Mouse (Mus musculus) kidney, adult 11 months (tissue): ENCODE measurements at regions not wholly inside any gene's neighbourhood (a gene's known extent, or its start where the extent isn't known, plus 50 kb on each side); places are given as distances from the start of the nearest gene placed in this dataset.

Experiments used
- DNase-seq: peaks from one replicate; pipeline ENCODE4 v3.0.0; 2022

DNA sequence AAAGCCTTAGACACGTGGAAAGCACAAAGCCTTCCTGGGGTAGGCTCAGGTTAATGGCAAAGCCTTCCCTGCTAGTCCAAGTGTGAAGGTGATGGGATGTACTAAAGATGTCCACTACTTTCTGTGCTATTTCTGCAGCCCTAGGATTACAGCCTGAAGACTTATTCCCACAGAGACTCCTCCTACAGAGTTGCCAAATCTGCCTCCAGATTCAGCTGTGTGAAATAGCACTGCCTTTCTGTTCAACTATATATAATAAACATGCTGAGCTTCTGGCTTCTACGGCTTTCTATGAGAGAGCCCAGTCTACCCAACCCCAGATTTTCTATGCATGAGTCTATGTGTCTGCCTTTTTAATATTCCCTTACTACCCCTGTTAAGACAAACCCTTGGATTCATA, 405.3 kb upstream of the Clint1 start:
- no peak for DNase-seq

DNA sequence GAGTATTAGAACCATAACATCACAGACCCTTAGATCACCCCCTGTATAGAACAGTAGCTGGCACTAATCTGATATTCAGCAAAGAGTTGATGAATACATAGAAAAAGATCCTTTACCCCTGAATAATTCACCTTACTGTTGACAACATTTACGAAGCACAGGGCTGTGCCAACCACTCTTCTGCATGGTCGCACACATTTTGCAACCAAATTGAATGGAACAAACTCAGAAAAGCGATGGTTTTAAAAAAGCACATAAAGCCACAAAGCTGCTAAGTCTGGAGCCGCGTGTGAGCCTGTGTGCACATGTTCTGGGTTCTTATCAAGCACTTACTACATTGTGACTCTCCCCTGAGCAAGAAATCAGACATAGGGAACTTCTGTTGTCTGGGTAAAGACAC, 397.6 kb upstream of the Clint1 start:
- no peak for DNase-seq

DNA sequence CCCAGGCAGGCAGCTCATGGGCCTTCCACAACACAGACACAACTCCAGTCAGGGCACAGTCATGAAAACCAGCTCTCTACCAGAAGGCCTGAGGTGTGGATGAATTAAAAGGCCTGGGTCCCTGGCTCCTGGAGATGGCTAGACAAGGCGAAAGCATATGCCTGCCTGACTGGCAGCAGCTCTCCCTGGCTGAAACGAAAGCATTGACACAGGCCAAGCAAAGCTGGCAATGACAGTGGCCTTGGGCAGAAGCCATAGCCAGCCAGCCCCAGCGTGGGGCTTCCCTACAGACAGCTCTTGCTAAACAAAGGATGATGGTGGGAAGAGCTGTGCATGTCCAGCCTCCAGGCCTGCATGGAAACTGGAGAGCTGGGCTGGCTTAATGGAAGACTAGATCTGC, 396.9 kb upstream of the Clint1 start:
- no peak for DNase-seq

DNA sequence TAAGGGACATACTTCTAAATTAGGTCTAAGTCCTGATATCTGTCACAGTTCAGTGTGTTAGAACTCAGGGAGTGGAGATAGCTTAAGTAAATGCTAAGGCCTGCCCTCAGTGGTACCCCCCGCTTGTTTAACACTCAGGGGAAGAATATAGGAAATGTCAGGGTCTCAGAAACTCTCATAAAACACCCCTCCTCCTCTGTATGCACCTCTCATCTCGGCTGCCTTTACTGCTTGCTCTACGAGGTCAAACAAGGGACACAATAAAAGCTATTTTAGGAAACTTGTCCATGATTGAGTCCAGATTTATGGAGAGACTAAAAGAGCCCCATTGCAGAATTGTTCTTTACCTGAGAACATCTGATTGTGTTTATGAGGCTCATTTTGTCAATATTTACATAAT, 395.1 kb upstream of the Clint1 start:
- no peak for DNase-seq

DNA sequence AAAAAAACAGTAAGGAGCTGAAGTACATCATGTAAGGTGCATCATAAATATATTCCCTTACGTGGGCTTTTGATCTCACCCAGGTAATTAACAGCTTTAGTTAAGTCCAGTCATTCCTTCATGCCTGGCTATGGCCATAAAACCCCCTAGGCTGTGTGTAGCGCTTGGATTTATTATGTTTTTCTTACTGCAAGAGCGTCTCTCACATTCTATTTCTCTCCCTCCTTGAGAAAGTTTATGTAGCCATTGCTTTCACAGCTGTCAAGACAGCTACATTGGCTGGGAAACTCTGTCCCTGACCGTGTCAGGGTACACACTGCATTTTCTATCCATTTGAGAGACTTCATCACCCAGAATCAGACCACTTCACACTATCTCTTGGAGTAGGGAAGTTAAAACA, 394.3 kb upstream of the Clint1 start:
- no peak for DNase-seq

DNA sequence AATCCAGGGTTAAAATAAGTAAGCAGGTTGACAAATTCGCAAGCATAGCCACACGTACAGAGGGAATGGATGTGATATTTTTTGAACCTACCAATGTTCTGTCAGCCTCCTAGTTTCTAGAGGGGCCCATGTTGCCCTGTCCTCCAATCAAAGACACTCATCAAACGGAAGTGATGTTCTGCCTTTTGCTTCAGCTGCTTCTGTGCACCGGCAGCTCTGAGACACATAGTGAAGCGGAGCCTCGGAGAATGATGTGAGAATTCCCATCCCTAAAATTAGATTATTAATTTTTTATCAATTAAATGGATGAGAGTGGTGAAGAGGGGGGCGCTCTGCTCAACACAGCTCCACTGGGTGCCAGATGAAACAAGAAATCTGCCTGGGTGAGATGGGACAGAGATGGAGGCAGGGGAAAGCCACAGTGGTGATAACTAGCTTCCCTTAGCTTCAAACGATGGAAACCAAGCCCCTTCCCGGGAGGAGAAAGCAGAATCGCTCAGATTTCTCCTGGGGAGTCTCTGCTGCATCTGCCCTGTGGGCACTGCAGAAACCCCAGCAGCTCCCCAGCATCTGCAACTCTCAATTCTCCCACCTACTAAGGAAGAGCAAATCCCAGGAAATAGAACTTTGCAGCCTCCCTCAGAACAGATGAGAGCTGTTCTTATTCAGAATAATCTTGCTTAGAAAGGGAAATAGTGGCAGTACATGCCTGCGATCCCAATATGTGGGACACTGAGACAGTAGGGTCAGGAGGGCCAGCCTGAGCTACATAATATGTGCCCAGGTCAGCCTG, 391.7 kb upstream of the Clint1 start:
- DNase-seq, result no peak

DNA sequence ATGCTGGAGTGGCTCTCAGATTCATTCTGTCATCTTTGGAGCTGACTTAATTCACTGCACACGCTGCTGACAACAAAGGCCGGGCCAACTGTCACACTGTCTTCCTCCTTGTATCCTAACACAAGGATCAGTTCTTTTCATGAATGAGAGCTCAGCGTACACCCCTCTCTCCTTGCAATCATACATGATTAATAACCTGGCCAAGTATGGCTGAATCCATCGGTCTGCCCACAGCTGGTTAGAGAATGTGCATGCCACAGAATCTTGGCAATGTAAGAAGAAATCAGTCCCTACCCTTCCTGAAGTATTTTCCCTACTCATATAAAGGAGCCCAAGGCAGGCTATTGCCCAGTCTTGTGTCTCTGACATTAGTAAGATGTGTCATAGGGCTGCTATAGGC, 387.4 kb upstream of the Clint1 start:
- DNase-seq, result no peak

DNA sequence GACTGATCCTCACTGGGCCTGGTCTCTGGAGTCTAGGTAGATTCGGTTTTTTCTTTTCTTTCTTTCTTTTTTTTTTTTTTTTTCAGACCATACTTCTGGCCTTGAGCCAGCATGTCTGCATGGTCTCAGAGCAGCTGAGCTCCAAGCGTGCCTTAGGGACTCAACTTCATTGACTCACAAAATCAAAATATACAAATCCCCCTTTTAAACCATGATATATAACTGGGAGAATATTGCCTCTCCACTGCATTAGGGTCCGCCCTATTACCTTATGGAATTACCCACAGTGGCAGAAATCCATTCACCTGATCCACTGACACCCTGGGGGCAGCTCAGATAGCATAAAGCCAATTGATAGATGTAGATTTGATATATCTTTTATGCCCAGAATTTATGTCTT, 385.5 kb upstream of the Clint1 start:
- DNase-seq, result no peak

DNA sequence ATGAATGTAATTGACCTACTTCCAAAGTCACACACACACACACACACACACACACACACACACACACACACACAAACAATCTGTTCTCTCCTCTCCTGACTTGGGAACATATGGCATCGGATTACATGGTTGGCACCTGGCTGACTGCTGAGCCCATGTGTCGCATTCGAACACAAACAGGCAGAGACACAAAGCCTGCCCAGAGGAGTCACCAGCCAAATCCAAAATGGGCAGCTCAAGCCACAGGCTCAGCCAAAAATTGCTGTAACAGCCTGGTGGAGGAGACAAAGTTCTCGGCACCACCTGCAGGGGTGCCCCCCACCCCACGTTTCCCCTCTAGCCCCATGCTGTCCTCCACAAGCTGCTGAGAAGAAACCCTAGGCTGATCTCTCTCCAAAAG, 379.7 kb upstream of the Clint1 start:
- DNase-seq, result no peak

DNA sequence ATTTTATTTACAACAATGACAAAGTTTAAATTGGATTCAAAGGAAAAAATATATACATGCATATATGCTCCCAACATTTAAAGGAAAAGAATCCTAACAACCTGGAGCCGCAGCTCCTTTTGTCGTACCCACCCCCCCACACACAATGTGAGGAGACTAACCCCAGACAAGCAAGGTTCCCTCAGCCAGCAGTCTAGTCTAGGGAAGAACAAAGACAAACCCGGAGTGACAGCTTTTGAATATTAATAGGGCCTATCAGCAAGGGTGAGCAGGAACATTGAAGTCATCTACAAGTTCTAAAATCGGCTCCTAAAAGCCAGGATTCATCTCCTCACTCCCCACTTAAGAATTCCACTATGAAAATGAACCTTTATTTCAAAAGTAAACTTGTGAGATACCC, 374.9 kb upstream of the Clint1 start:
- no peak for DNase-seq

DNA sequence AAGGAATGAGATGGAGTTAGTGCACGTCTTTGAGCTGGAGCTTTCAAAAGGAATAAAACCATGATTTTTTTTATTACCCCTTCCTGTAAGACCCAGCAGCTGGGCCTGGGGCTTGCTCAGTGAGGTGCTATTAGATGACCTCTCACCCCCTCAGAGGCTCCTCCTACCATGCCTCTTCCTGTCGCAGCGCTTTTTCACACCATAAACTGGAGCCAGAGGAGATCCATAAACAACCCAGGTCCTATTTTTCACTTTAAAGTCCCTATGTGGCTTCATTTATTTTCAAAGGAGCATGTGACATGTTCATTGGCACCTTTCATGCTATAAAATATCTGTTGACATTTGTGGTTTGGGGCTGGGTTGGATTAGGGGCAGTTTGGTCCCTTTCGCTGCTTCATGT, 365.9 kb upstream of the Clint1 start:
- no peak for DNase-seq

DNA sequence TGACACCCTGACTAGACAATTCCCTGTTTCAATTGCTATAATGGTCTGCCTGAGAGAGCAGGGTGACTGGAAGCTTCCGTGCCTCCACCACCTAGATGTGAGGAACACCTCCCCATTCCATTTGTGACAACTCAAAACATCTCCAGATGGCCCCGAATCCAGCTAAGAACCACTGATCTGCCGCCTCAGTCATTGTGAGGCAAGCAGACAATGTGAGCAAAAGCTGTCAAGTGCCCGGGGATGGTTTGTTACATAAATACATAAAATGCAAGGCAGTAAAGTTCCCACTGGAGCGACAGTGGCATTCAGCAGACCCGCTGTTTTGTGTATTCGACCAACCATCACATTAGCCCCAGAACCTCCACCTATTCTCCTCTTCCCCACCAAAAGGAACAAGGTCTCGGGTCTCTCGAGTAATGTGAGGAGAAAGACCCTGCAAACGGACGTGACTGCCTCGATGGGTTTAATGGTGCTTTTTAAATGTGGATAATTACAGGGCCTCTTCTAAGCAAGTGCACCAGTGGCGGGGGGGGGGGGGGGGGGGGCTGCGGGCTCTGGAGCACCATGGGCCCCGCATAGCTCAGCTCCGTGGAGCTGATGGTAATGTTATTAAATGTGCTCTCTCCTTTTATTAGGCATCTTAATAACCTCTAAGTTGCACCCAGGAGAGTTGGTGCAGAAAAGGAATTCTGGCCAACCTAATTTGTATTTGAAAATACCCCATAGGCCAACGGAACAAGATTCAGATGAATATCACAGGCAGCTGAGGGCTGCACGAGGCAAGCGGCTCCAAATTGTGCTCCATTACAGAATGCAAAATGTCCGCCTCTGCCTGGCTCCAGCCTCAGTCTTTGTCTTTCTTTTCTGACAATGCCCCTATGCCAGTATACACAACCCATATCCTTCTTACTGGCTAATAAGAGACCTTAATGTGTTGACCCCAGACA, 360.6 kb upstream of the Clint1 start:
- no peak for DNase-seq

DNA sequence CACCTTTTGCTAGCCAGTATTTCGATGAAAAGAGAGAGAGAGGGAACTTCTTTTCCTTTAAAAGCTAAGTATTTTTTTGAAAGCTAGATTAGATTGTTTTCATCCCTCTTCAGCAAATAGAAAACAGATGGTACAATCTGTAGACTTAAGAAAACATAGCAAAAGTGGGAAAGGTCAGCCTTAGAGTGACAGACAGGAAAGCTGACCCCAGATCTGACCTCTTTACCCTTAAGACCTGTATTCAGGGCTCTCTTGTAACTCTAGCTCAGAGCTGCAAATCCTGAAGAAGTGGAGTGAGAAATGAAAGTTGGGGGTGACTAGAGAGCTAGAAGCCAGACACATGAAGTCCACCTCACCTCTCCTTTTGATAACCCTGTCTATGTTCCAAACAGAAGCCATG, 356.6 kb upstream of the Clint1 start:
- DNase-seq, result no peak

DNA sequence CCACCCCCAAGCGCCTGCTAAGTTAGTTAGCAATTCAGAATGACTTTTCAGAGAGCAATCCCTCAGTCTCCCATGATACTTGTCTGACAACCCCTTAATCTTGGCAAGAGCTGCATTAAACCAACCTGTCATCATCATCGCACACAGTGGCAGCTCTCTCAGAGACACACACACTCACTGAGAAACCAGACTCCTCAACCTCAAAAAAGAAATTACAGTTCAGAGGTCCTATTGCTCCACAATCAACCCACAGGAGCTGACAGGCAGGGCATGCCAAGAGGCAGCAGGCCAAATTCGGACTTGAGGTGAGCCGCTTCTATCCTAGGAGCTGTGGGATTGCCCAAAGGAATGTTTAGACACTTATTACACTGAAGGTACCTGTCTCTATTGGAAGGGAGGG, 343.3 kb upstream of the Clint1 start:
- no peak for DNase-seq

DNA sequence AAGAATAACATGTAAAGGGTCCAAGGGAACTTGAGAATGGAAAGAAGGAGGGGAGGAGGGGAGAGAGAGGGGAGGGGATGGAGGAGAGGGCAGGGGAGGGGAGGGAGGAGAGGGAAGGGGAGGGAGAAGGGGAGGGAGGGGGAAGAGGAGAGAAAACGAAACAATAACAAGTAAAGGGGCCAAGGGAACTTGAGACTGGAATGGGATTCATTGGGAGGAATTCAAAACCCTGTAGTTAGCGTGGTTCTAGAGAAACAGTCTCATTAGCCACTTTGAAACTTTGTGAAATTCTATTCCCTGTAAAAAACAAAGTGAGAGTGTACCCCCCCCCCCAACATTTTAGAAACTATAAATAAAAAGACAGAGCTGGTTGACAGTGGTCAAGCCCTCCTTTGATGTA, 342.6 kb upstream of the Clint1 start:
- no peak for DNase-seq

DNA sequence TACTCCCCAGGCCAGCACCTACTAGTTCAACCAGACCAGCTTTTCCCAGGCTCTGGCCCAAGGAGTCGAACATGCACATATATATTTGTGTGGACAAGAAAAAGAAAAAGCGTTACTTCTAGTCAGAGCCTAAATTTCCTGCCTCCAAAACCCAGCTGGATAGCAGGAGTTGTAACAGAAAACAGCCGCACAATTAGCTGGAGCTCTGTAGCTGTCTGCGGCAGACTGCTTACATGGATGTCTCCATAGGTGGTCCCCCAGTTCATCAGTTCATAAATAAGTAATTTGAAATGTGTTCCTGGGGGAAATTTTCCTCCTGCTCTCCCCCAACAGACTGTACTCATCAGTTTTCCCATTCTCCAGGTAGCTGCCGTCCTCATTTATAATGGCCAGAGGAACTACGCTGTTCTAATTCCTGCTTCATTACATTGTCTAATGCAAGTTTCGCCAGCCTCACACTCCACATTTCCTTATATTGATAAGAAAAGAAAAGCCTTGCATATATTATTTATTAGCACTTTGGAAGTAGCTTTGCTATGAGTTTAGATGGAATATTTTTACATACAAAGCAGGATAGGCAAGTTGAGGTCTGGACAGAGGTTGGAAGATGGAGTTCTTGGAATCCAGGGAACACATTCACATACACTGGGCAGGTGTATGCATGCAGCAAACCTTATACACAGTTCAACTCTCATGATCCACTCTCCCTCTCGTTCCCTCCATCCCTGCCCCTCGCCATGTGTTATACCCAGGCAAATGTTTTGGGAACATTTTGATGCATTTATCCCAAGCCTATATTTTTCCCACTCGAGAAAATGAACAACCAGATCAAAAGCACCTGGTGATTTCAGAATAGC, 337.2 kb upstream of the Clint1 start:
- no peak for DNase-seq

DNA sequence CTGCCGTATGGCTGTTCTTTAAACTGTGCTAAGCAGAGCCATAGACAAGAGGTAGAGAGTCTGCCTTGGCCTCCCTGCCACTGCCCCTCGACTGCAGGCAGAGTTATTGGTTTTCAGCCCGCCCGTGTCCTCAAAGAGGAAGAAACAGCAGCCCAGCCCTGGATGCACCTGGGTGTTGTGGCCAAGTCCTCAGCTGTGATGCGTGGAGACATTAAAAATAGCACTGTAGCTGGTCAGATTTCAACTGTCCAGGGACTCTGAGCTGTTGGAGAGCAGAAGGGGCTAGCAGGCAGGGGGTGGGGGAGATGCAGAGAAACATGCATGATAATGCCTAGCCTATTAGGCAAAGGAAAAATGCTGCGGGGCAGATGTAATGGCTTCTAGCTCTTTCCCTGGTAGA, 327.1 kb upstream of the Clint1 start:
- DNase-seq, result no peak

DNA sequence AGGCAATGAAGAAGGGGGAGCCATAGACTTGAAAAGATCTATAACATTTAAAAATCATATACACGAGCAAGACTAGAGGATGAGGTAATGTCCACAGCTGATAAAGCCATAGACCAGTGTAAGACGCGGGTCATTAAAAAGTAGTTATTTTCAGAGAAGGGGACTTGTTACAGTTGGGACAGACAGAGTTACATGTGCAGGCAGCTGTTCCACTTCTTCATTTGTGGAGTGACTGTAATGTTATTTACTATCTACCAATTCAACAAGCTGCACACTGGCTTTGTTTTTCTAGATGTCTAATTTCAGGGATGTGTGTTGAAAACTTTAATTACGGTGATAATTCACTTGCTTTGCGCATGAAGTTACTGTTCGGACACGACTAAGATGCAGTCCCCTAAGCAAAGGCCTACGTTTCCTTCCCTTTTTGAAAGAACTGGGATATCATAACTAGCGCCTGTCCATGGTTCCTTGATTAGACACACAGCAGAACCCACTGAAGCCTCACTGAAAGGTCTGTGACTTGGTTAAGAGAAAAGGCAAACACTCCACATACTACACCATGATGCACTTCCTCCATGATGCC, 320.7 kb upstream of the Clint1 start:
- no peak for DNase-seq

DNA sequence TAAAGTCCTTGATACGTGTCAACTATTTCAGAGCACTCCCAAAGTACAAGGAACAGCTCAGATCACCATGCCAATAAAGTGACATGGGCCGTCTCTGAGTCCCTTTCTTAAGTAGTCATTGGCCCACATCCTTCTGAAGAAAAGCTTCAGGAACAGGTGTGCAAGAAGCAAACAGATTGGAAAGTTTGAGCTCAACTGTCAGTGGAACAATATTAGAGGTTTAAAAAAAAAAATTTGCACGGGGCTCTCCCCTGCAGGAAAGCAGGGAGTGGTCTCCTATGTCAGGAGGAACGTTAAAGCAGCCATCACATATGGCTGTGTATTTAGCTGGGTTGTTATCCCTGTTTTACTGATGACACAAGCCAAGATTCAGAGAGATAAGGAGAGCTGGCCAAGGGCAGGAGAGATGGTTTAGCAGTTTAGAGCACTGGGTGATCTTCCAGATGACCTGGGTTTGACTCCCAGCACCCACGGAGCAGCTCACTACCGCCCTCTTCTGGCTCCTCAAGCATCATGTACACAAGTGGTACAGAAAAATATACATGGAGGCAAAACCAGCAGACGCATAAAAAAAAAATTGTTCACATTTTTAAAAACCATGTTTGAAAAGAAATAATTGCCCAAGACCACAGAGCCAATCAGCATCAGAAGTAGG, 318.3 kb upstream of the Clint1 start:
- DNase-seq, result no peak

DNA sequence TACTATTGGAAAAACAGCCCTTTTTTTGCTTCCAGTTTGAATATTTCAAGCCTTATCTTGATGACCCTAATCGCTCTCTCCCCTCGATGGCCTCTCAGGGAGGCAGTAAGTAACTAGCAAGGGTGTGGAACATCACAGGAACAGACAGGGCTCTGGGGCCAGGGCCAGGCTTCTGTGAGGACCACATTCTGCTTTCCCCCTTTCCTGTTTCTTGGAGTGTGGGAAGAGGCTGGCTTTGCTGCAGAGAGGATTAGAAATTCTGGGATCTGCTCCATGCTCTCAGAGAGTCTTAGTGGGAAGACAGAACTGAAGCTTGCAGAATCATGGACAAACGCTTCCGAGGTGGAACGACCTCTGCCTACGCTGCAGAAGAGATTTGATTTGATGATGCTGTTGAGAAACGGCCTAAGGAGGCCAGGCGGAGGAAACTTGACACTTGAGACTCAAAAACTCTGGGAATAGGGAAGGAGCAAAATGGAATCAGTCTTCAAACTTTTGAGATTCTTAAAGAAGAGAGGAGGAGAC, 316.3 kb upstream of the Clint1 start:
- no peak for DNase-seq

DNA sequence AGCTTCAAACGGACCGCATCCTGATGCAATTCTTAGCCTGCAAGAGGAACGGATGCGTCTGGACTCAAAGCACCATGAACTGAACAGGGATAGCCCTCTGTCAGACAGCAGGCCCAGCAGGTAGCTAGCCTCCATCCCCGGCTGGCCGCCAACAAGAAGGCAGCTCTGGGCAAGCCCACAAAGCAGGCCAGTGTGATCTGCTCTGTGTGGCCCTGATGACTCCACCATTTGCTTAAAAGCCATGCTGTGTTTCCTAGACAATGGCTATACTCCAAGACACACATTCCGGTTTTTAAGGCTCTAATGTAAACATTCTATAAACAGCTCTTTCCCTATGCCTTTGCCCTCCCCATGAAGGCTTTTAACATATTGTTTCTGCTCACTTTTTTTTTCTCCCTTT, 313.8 kb upstream of the Clint1 start:
- no peak for DNase-seq

DNA sequence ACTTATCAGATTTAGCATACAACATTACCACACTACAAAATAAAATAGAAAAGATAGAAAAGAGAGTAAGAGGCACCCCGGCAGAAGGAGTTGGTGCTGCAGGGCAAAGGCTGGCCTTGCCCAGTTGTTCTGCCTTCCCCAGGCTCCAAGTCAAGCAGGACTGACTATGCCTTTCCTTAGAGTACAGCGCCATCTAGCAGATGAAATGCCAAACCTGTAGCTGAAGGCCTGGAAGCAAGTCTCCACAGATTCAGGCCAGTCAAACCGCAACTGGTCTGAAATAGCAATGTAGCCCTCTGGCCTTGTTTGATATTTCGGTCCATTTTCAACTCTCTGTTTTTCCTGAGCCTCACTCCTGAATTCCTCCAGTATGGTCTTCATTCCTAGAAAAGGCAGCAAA, 312.4 kb upstream of the Clint1 start:
- DNase-seq, result peak; percentile 27
